Mouse (Mus musculus) CD4-positive naive resting alpha-beta T cell, adult 76 days (primary cell): ENCODE results near the gene Cdh4. TPM values are rescaled to one million over a fixed set of nuclear protein-coding genes. Genes with fewer than 3 reads are reported as not detected.

Experiments used
- total RNA-seq: library from RNA; stranded (reverse); gene quantifications from one replicate; pipeline ENCODE4 v1.2.4, GENCODE M21; 2023

Cdh4 gene
- total RNA-seq, result not detected

DNA sequence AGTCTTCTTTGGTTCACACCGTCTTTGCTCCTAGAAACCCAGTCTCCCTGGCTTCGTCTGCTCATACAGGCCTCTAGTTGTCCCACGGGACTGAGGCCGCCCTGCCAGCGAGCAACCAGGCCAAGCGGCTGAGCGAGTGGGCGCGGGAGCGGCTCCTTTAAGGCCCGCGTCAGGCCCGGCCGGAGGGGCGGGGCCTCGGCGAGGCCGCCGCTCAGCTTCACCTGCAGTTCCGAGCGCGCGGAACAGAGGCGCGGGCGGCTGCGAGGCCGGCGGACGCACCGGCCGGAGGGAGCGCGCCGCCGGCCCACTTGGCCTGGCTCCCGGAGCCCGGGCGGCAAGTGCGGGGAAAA, at the start of gene Cdh4:
Gene Cdh4 (plus strand): TSS at position 241 of the 350 bp plus-strand sequence.

